Mouse (Mus musculus) neural tube, embryonic 14.5 days (tissue): ENCODE data around the gene Plxnc1. TPM values are rescaled to one million over a fixed set of nuclear protein-coding genes. Genes with fewer than 3 reads are reported as not detected.

Experiments
- ATAC-seq: fragments of 200-750 bp; cut with Nextera tagmentation; 2 replicates; pipeline ENCODE4 v1.8.0; 2017; ENCODE audit warnings: low read depth, mild to moderate bottlenecking, moderate TSS enrichment, moderate library complexity
- H3K27ac ChIP-seq: fragments of 300-500 bp; sonication (generic); 2 replicates; pipeline ENCODE4 v1.5.1; 2014; ENCODE audit warnings: low read depth, mild to moderate bottlenecking, control low read depth, low read length, moderate library complexity, mixed read lengths
- H3K27me3 ChIP-seq: fragments of 300-500 bp; sonication (generic); 2 replicates; pipeline ENCODE4 v1.6.1; 2014; ENCODE audit warnings: low read length; ENCODE audit not compliant: control insufficient read depth, insufficient read depth
- H3K36me3 ChIP-seq: fragments of 300-500 bp; sonication (generic); 2 replicates; pipeline ENCODE4 v1.6.1; 2014; ENCODE audit warnings: low read length, mixed read lengths; ENCODE audit not compliant: control insufficient read depth, insufficient read depth
- H3K4me1 ChIP-seq: fragments of 300-500 bp; sonication (generic); 2 replicates; pipeline ENCODE4 v1.6.1; 2014; ENCODE audit warnings: low read length; ENCODE audit not compliant: control insufficient read depth, insufficient read depth
- H3K4me2 ChIP-seq: fragments of 300-500 bp; sonication (generic); 2 replicates; pipeline ENCODE4 v1.6.1; 2014; ENCODE audit warnings: mild to moderate bottlenecking, low read depth, low read length, control low read depth
- H3K4me3 ChIP-seq: fragments of 300-500 bp; sonication (generic); 2 replicates; pipeline ENCODE4 v1.5.1; 2014; ENCODE audit warnings: low read depth, low read length, control low read depth, mixed read lengths
- H3K9ac ChIP-seq: fragments of 300-500 bp; sonication (generic); replicated peaks from 2 replicates; pipeline ENCODE4 v1.6.1; 2014; ENCODE audit warnings: low read depth, mild to moderate bottlenecking, control low read depth, low read length, mixed read lengths
- H3K9me3 ChIP-seq: fragments of 300-500 bp; sonication (generic); 2 replicates; pipeline ENCODE4 v1.6.1; 2016; ENCODE audit warnings: low read length; ENCODE audit not compliant: control insufficient read depth
- WGBS: fragments of 180-500 bp; shearing (Covaris S2); extraction: QIAGEN DNeasy Blood & Tissue Kit; methylation state at CpG from one replicate; pipeline ENCODE4 v1.1.7; 2014; 5-methylcytosine and 5-hydroxymethylcytosine counted together
- polyA plus RNA-seq: library from polyadenylated mRNA; unstranded; fragments of >200 nt; fragmentation: Nextera tagmentation; extraction: Ambion mirVana; gene quantifications from 2 replicates; pipeline ENCODE4 v1.2.1, GENCODE M21; 2014

The Plxnc1 gene
- polyA plus RNA-seq, 1 experiment from 2014 or later = 15.7 TPM

DNA sequence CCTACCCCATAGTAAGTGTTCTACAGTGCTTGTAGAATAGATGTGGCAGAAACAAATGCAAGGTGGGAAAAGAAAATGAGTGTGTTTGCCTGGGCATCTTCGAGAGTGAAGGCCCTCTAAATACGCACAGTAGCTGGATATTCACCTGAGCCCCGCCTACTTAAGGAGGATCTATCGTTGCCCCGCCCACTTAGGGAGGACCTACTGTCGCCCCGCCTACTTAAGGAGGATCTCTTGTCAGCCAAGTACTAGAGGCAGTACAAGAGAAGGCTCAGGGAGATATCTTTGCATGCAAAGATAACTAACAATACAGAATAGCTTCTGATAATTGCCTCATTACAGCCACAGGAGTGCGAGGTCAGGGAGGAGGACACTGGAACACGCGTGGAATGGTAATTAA lies 17.4 kb upstream of the Plxnc1 start:
- H3K4me3 ChIP-seq = no peak overlapping the region
- ATAC-seq = peak; percentile 34; the same call in 1 of the 2 replicates
- H3K4me2 ChIP-seq = no peak overlapping the region
- H3K27me3 ChIP-seq = no peaks in the 10 kb centered on the region
- no peak overlapping the region for H3K9ac ChIP-seq
- no peaks in the 10 kb centered on the region for H3K36me3 ChIP-seq
- H3K4me1 ChIP-seq = no peaks in the 10 kb centered on the region
- H3K27ac ChIP-seq = no peak overlapping the region
- 80% methylated on average over 10 of the region's 10 CpGs for WGBS
- no peaks in the 10 kb centered on the region for H3K9me3 ChIP-seq

DNA sequence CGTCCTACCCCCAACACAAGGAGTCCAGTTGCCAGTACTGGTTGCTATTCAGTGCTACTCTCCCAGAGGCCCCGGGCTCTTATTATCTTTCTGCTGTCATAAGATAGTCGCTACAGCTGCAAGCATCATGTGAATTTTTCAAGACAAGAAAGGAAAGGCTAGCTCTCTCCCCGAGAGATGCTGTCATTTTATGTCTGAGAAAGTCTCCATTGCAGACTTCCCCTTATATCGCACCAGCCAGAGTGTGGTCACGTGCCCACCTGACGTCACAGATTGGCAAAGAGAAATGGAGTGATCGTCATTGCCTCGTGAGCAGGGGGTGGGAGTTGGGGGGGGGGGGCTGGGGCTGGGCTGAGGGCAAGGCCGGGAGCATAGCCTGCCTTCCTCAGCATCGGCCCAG lies 16.6 kb upstream of the Plxnc1 start:
- H3K4me2 ChIP-seq = no peak overlapping the region
- H3K27ac ChIP-seq = no peak overlapping the region
- H3K9me3 ChIP-seq = no peaks in the 10 kb centered on the region
- H3K4me3 ChIP-seq = no peak overlapping the region
- H3K27me3 ChIP-seq = no peaks in the 10 kb centered on the region
- H3K4me1 ChIP-seq = no peaks in the 10 kb centered on the region
- no peak overlapping the region for H3K9ac ChIP-seq
- 80% methylated on average over 11 of the region's 11 CpGs for WGBS
- H3K36me3 ChIP-seq = no peaks in the 10 kb centered on the region
- ATAC-seq = no peak

DNA sequence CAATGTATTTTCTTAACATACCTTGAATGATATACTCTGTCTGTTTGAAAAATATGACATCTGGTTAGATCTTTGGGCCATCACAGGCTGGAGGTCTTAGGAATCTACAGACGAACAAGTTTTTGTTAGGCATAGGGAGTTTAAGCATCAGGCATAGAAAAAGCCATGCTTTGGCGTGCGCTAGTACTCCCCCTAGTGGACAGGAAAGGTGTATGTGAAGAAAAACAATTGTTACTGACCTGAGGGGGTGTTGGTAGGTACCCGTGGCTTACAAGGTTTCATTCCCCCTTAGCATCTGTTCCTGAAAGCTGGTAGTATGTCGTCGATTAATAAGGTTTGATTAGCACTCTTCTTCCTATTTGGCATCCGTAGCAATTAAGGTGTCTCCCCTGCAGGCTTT lies 13.7 kb upstream of the Plxnc1 start:
- H3K9me3 ChIP-seq = no peaks in the 10 kb centered on the region
- H3K4me3 ChIP-seq = no peak overlapping the region
- no peak overlapping the region for H3K9ac ChIP-seq
- no peak overlapping the region for H3K27ac ChIP-seq
- H3K4me2 ChIP-seq = no peak overlapping the region
- H3K4me1 ChIP-seq = no peaks in the 10 kb centered on the region
- no peaks in the 10 kb centered on the region for H3K27me3 ChIP-seq
- no peaks in the 10 kb centered on the region for H3K36me3 ChIP-seq
- ATAC-seq = peak; percentile 60
- WGBS = 9% methylated on average over 7 of the region's 7 CpGs

- no peak for ATAC-seq
- 92% methylated on average over 7 of the region's 7 CpGs for WGBS
These were observed 13.1 kb upstream of the Plxnc1 start for GRCm38 (mm10) chr10:94957705-94958104.

DNA sequence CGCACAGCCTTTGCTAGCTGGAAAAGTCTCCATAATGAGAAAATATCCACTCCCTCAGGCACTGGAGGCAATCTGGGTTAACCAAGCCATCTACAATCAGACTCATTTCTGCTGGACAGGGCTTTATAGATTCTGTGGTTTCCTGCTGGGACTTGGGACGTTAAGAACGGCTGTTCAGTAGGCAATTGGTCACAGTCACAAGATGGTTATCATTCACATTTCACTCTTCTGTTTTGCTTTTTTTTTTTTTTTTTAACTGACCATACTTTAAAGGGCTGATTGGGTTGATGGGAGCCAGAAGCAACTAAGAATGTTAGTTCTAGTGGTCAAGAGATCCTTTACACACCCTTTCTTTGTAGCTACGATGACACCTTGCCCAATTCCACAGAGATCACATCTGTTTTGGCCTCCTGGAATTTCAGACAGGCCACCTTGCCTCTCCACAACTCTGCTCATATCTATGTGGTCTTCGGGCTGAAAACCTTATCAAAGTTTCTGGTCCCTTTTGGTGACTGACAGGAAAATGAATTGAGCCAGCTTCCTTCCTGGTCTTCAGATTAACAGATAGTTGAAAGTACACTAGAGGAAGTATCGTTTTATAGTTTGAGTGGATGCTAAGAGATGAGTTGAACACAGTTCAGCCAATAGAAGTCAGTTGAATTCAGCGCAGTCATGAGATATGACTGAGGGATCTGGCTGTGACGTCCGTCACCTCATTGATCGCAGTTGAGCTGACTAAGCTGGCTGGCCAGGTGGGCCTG lies 3.5 kb upstream of the Plxnc1 start:
- peaks cover 2% of the 10 kb centered on the region; the same call in 1 of the 2 replicates for H3K27me3 ChIP-seq
- 77% methylated on average over 10 of the region's 10 CpGs for WGBS
- no peak for ATAC-seq

More at GRCm38 (mm10) chr10:94957705-94958104, 13.1 kb upstream of the Plxnc1 start:
- Histone ChIP-seq H3K36me3 (no peaks in the 10 kb centered on the region), H3K27ac (no peak overlapping the region), H3K9ac (no peak overlapping the region), H3K27me3 (no peaks in the 10 kb centered on the region), H3K4me2 (no peak overlapping the region), H3K4me3 (no peak overlapping the region), H3K9me3 (no peaks in the 10 kb centered on the region), H3K4me1 (no peaks in the 10 kb centered on the region)

GRCm38 (mm10) chr10:94947386-94947785 lies 2.8 kb upstream of the Plxnc1 start:
- H3K9ac ChIP-seq = no peak overlapping the region
- 70% methylated on average over 7 of the region's 7 CpGs for WGBS
- no peak for ATAC-seq
- H3K4me2 ChIP-seq = no peak overlapping the region
- H3K4me3 ChIP-seq = no peak overlapping the region
- no peaks in the 10 kb centered on the region for H3K36me3 ChIP-seq
- H3K27me3 ChIP-seq = peaks cover 2% of the 10 kb centered on the region; the same call in 1 of the 2 replicates
- H3K9me3 ChIP-seq = no peaks in the 10 kb centered on the region
- H3K4me1 ChIP-seq = peaks cover 2% of the 10 kb centered on the region; the same call in 1 of the 2 replicates
- H3K27ac ChIP-seq = no peak overlapping the region

More for the DNA sequence above, 3.5 kb upstream of the Plxnc1 start:
- Histone ChIP-seq H3K36me3 (no peaks in the 10 kb centered on the region), H3K4me2 (no peak overlapping the region), H3K27ac (no peak overlapping the region), H3K4me1 (no peaks in the 10 kb centered on the region), H3K4me3 (no peak overlapping the region), H3K9me3 (no peaks in the 10 kb centered on the region), H3K9ac (no peak overlapping the region)

- peak overlapping the region; percentile 76 for H3K4me2 ChIP-seq
- H3K36me3 ChIP-seq = no peaks in the 10 kb centered on the region
- peak overlapping the region; percentile 81 for H3K4me3 ChIP-seq
- peaks cover 20% of the 10 kb centered on the region; the same call in 1 of the 2 replicates for H3K4me1 ChIP-seq
- peak; percentile 19 for ATAC-seq
- 0% methylated on average over 31 of the region's 36 CpGs for WGBS
- H3K9ac ChIP-seq = peak overlapping the region; percentile 90
- H3K27me3 ChIP-seq = peaks cover 2% of the 10 kb centered on the region; the same call in 1 of the 2 replicates
- H3K9me3 ChIP-seq = no peaks in the 10 kb centered on the region
- peak overlapping the region; percentile 92 for H3K27ac ChIP-seq
These were observed 624 bp upstream of the Plxnc1 start for GRCm38 (mm10) chr10:94945206-94945711.

DNA sequence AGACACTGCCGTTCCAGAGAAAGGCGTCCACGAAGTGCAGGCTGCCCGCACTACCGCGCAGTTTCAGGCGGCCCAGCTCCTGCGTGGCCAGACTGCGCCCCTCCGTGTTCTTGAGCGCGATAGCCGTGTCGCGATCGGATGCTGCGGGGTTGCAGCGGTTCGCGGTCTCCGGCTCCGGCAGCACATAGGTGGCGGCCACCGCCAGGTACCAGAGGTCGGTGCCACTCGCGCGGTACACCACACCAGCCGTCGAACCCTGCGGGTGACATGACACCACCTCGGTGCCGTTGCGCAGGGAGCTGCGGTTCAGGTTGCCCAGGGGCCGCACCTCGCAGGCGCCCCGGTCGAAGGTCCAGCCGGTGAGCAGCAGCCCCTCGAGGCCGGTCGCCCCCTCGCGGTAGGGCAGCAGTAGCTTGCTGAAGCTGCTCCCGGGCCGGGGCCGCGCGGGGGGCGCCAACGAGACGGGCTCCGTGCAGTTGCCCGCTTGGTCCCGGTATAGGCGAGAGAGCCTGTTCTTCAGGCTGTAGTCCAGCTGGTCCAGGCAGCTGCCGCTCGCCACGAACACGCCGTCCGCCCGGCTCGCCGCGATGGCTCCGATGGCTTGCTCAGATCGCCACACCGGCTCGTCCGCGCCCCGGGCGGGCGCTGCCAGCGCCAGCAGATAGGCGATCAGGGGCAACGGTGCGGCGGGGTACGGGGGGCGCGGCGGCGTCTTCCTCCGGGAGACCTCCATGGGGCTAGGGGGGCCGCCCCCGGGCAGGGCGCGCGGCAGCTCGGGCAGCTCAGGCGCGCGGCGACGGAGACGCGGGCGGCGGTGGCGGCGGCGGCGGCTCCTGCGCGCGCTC lies 567 bp downstream of the Plxnc1 start:
- ATAC-seq = peak; percentile 39
- Histone ChIP-seq H3K9ac (peak overlapping the region; percentile 90), H3K27ac (peak overlapping the region; percentile 92), H3K4me1 (peaks cover 27% of the 10 kb centered on the region; the same call in 1 of the 2 replicates), H3K4me2 (peak overlapping the region; percentile 76), H3K36me3 (no peaks in the 10 kb centered on the region), H3K4me3 (peak overlapping the region; percentile 81), H3K9me3 (no peaks in the 10 kb centered on the region), H3K27me3 (peaks cover 2% of the 10 kb centered on the region; the same call in 1 of the 2 replicates)
- under 1% methylated on average over 92 of the region's 110 CpGs for WGBS
